Mouse (Mus musculus) intestine, embryonic 14.5 days (tissue): ENCODE data around the gene Scn3b. TPM values are rescaled to one million over a fixed set of nuclear protein-coding genes. Genes with fewer than 3 reads are reported as not detected.

Experiments
- ATAC-seq: fragments of 200-750 bp; cut with Nextera tagmentation; replicated peaks from 2 replicates; pipeline ENCODE4 v1.8.0; 2017; ENCODE audit warnings: low read depth, moderate number of reproducible peaks, moderate TSS enrichment, moderate library complexity; ENCODE audit not compliant: low FRiP score, low TSS enrichment
- DNase-seq: peaks from one replicate; pipeline ENCODE4 v3.0.0-alpha.2; 2018; ENCODE audit warnings: low spot score
- H3K27ac ChIP-seq: fragments of 300-500 bp; sonication (generic); 2 replicates; pipeline ENCODE4 v1.5.1; 2014; ENCODE audit warnings: low read depth, mild to moderate bottlenecking, control low read depth
- H3K27me3 ChIP-seq: fragments of 300-500 bp; sonication (generic); replicated peaks from 2 replicates; pipeline ENCODE4 v1.6.1; 2014; ENCODE audit warnings: low read length, control low read depth; ENCODE audit not compliant: control insufficient read depth, insufficient read depth
- H3K36me3 ChIP-seq: fragments of 300-500 bp; sonication (generic); 2 replicates; pipeline ENCODE4 v1.6.1; 2014; ENCODE audit warnings: low read length, control low read depth; ENCODE audit not compliant: control insufficient read depth, insufficient read depth
- H3K4me1 ChIP-seq: fragments of 300-500 bp; sonication (generic); replicated peaks from 2 replicates; pipeline ENCODE4 v1.6.1; 2014; ENCODE audit warnings: low read length, control low read depth, mixed read lengths; ENCODE audit not compliant: control insufficient read depth, insufficient read depth
- H3K4me2 ChIP-seq: fragments of 300-500 bp; sonication (generic); 2 replicates; pipeline ENCODE4 v1.6.1; 2014; ENCODE audit warnings: low read length
- H3K4me3 ChIP-seq: fragments of 300-500 bp; sonication (generic); 2 replicates; pipeline ENCODE4 v1.5.1; 2014; ENCODE audit warnings: low read depth, low read length, control low read depth, mixed read lengths
- H3K9ac ChIP-seq: fragments of 300-500 bp; sonication (generic); 2 replicates; pipeline ENCODE4 v1.6.1; 2014; ENCODE audit warnings: mild to moderate bottlenecking, low read length
- H3K9me3 ChIP-seq: fragments of 300-500 bp; sonication (generic); 2 replicates; pipeline ENCODE4 v1.6.1; 2016; ENCODE audit warnings: low read length, control low read depth; ENCODE audit not compliant: control insufficient read depth
- WGBS: fragments of 180-500 bp; shearing (Covaris S2); extraction: QIAGEN DNeasy Blood & Tissue Kit; methylation state at CpG from one replicate; pipeline ENCODE4 v1.1.7; 2014; 5-methylcytosine and 5-hydroxymethylcytosine counted together
- polyA plus RNA-seq: library from polyadenylated mRNA; unstranded; fragments of >200 nt; fragmentation: Nextera tagmentation; extraction: Ambion mirVana; gene quantifications from 2 replicates; pipeline ENCODE4 v1.2.1, GENCODE M21; 2014

Gene Scn3b
- polyA plus RNA-seq, 1 experiment from 2014 or later, result 6.9 TPM

DNA sequence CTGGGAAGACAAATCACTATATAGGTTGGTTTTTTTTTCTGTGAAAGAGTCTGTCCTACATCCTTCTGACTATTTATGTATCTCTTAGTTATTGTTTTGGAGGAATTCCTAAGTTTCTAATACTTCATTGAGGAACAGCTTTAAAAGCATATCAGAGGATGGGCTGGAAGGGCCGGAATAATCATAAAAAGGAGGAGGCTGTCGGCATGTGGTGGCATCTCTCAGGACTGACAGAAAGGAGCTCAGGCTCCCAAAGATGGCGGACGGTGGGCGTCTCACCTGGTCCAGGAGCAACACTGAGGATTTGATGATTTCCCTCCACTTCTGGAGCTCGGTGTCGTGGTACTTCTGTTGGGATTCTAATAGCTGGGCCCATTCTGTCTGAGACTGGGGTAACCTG is 30.3 kb downstream of the Scn3b start:
- Histone ChIP-seq H3K27me3 (no peaks in the 10 kb centered on the region), H3K4me2 (no peak overlapping the region), H3K4me3 (no peak overlapping the region), H3K9me3 (no peaks in the 10 kb centered on the region), H3K9ac (no peak overlapping the region), H3K27ac (no peak overlapping the region), H3K36me3 (peaks cover 11% of the 10 kb centered on the region; the same call in 1 of the 2 replicates), H3K4me1 (no peaks in the 10 kb centered on the region)
- DNase-seq, result no peak
- WGBS, result 97% methylated on average over 7 of the region's 7 CpGs
- ATAC-seq, result no peak

DNA sequence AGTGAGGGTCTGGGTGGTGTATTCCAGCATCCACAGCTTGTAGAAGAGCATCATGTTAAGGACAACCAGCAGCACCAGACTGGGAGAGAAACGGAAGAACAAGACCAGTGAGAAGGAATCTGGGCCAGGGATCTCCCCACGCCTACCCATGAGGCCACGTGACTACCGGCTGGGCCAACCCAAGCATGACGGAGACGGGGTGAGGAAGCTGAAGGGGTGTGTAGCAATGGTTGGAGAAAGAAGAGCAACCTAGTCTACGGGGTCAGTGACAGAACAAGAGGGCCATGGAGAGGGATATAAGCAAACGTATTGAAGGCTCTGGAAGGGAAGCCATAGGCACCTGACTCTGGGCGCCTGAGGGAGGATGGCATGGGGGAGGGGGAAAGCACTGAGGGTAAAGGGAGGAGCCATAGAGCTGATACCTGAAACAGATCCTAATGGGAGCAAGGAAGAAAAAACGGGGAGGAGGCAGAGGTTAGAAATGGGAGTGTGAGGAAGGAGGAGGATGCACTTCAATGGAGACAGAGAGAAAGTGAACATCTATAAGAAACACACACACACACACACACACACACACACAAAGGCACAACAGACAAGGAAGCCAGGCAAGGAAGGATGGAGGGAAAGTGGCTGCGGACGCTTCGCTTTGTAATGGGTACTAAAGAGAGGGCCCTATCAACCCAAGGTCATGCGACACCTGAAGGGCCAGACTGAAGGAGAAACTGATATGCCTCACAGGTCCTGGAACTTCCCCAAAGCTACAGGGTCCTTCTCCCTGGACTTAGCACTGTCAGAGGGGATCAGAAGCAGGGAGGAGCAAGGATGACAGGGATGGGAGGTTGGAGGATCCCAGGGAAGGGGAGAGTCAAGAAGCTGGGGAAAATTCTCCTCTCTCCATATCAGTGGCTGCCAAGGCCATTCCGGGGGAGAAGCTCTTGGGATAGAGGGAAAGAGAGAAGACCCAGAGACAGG is 31.3 kb downstream of the Scn3b start:
- no peak overlapping the region for H3K27ac ChIP-seq
- no peak overlapping the region for H3K4me2 ChIP-seq
- ATAC-seq, result no peak
- H3K9ac ChIP-seq, result no peak overlapping the region
- H3K27me3 ChIP-seq, result no peaks in the 10 kb centered on the region
- no peak overlapping the region for H3K4me3 ChIP-seq
- 92% methylated on average over 15 of the region's 15 CpGs for WGBS
- H3K9me3 ChIP-seq, result no peaks in the 10 kb centered on the region
- H3K4me1 ChIP-seq, result no peaks in the 10 kb centered on the region
- no peak for DNase-seq
- peaks cover 16% of the 10 kb centered on the region; the same call in 1 of the 2 replicates for H3K36me3 ChIP-seq

DNA sequence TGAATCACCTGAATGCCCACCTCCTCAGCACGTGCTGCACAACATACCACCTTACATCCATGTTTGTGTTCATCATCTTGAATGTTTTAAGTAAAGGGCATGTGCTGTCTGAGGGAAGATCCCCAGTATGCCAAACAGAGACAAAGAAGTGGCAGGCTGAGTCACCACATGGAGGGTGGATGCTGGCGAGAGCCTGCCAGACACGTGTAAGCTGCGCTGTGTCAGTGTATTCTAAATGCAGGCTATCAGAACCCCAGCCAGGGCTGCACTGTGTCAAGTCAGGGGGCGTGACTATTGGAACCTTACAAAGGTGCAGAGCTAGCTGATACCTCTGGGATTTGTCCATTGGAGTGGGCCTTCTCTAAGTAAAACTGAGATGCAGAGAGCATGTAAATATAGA is 32.5 kb downstream of the Scn3b start:
- no peak overlapping the region for H3K27ac ChIP-seq
- no peak overlapping the region for H3K9ac ChIP-seq
- H3K36me3 ChIP-seq, result peaks cover 26% of the 10 kb centered on the region
- no peaks in the 10 kb centered on the region for H3K9me3 ChIP-seq
- H3K4me3 ChIP-seq, result no peak overlapping the region
- no peaks in the 10 kb centered on the region for H3K27me3 ChIP-seq
- WGBS, result 83% methylated on average over 5 of the region's 5 CpGs
- no peaks in the 10 kb centered on the region for H3K4me1 ChIP-seq
- DNase-seq, result no peak
- H3K4me2 ChIP-seq, result no peak overlapping the region
- ATAC-seq, result no peak

DNA sequence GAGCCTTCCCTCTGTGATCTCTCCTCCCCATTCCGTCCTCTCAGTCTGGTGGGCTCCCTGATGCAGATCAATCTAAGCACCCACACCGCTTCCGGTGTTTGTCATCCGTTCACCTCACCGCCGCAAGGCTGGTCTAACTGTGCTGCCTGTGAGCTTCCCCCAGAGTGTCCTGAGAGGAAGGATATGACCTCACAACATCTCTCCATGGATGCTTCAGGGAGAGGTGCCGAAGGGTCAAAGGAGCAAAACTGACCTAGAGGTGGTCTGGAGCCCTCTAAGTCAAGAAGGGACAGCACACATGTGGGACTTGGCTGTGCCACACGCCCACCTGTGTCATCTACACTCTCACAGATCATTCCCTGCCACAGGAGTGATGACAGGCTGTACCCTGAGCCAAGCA is 33.4 kb downstream of the Scn3b start:
- H3K27me3 ChIP-seq, result no peaks in the 10 kb centered on the region
- DNase-seq (no peak), ATAC-seq (no peak)
- H3K36me3 ChIP-seq, result peaks cover 31% of the 10 kb centered on the region
- H3K27ac ChIP-seq, result no peak overlapping the region
- 85% methylated on average over 8 of the region's 8 CpGs for WGBS
- H3K9ac ChIP-seq, result no peak overlapping the region
- H3K9me3 ChIP-seq, result no peaks in the 10 kb centered on the region
- H3K4me2 ChIP-seq, result no peak overlapping the region
- no peaks in the 10 kb centered on the region for H3K4me1 ChIP-seq
- H3K4me3 ChIP-seq, result no peak overlapping the region

DNA sequence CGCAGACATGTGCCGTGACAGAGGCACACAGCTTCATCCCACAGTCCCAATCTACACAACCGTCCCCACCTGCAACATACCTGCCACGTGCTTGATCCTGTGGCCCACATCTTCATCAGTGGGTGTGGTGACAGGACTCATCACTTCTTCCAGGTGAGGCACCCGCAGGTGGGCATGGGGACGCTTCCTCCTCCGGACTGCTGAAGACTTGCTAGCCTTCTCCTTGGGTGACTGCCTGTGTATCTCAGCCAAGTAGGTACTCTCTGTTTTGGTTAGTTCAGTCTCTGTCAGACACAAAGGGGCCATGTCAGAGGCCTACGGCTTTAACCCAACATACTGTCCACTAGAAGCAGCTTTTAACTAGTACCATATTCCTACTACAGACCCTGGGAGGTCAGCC is 35.2 kb downstream of the Scn3b start:
- Histone ChIP-seq H3K9me3 (no peaks in the 10 kb centered on the region), H3K9ac (no peak overlapping the region), H3K4me1 (no peaks in the 10 kb centered on the region), H3K27me3 (no peaks in the 10 kb centered on the region), H3K4me3 (no peak overlapping the region), H3K4me2 (no peak overlapping the region), H3K36me3 (peaks cover 40% of the 10 kb centered on the region), H3K27ac (no peak overlapping the region)
- WGBS, result 94% methylated on average over 8 of the region's 8 CpGs
- ATAC-seq (no peak), DNase-seq (no peak)

DNA sequence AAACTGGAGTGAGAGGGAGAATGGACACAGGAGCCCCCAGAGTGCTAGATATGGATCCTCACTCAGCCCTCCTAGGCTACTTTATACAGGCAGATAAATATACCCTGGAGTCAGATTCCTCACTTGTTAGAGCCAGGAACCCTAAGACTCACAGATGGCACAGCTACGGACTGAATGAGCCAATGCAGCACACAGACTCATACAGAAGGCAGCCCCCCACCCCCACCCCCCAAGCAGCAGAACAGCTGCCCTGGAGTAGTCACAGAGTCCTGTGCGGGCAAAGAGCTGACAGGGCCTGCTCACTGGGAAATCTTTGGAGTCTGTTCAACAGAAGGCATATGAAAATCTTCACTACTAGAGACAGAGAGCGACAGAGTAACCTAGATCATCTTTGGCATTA is 38.3 kb downstream of the Scn3b start:
- Histone ChIP-seq H3K36me3 (peaks cover 33% of the 10 kb centered on the region), H3K27ac (no peak overlapping the region), H3K27me3 (no peaks in the 10 kb centered on the region), H3K9me3 (no peaks in the 10 kb centered on the region), H3K4me3 (no peak overlapping the region), H3K4me2 (no peak overlapping the region), H3K9ac (no peak overlapping the region), H3K4me1 (no peaks in the 10 kb centered on the region)
- ATAC-seq (no peak), DNase-seq (no peak)
- WGBS, result 85% methylated on average over 3 of the region's 3 CpGs

DNA sequence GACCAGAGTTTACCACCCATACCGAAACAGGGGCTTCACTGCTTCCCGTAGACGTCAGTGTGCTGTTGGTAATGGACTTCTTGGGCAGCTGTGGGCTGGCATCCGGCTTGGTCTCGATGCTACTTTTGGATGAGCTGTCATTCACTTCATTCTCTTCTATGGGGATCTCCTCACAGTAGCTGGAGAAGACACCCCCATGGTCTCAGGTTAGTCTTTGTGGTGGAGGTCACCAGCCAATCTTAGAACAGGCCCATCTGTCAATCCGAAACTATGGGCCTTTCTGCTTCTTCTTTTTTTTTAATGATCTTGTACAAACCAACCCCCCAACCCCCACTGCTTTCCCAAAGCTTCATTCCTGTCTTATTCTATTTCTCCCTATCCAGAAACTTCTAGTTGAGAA is 40.9 kb downstream of the Scn3b start:
- Histone ChIP-seq H3K4me1 (no peaks in the 10 kb centered on the region), H3K9me3 (no peaks in the 10 kb centered on the region), H3K9ac (no peak overlapping the region), H3K36me3 (peaks cover 26% of the 10 kb centered on the region), H3K27me3 (no peaks in the 10 kb centered on the region), H3K4me2 (no peak overlapping the region), H3K4me3 (no peak overlapping the region), H3K27ac (no peak overlapping the region)
- DNase-seq (no peak), ATAC-seq (no peak)
- WGBS, result 95% methylated on average over 6 of the region's 6 CpGs

DNA sequence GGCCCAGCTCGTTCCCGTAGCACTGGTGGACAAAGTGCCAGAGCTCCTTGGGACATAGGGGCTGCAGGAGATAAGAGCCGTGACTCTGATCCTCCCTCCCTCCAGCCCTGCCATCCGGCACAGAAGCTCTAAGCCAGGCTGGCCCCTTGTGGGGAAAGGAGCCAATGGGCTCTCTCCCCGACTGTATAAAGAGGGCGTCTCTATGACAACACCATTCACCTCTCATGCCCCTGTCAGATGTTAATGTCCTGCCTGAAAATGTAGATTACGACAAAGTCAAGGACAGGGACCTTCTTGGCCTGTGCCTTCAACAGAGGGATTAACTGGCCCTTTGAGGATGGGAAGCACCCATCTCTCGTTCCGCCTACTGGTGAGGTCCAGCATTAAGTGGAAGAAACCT is 42.8 kb downstream of the Scn3b start:
- H3K36me3 ChIP-seq, result peaks cover 11% of the 10 kb centered on the region
- no peaks in the 10 kb centered on the region for H3K27me3 ChIP-seq
- H3K4me2 ChIP-seq, result no peak overlapping the region
- WGBS, result 76% methylated on average over 9 of the region's 9 CpGs
- ATAC-seq (no peak), DNase-seq (no peak)
- H3K9me3 ChIP-seq, result no peaks in the 10 kb centered on the region
- no peaks in the 10 kb centered on the region for H3K4me1 ChIP-seq
- H3K4me3 ChIP-seq, result no peak overlapping the region
- H3K9ac ChIP-seq, result no peak overlapping the region
- no peak overlapping the region for H3K27ac ChIP-seq
